Mouse (Mus musculus): ENCODE measurements around the gene Zbtb7b. TPM values are rescaled to one million over a fixed set of nuclear protein-coding genes. Genes with fewer than 3 reads are reported as not detected.

Gene Zbtb7b
- polyA plus RNA-seq, 1 experiment from 2014 or later, result 1.9 TPM

GRCm38 (mm10) chr3:89392871-89393311 lies 1.7 kb downstream of the Zbtb7b start:
- DNase-seq (ENCODE audit: low spot score), result no peak
- Histone ChIP-seq H3K27me3 (ENCODE audit: insufficient read depth, poor library complexity, severe bottlenecking) (peaks cover 5% of the 10 kb centered on the region; the same call in 1 of the 2 replicates), H3K4me1 (peaks cover 85% of the 10 kb centered on the region), H3K9me3 (no peaks in the 10 kb centered on the region), H3K27ac (peak overlapping the region; percentile 93), H3K36me3 (no peaks in the 10 kb centered on the region), H3K4me3 (peak overlapping the region; percentile 79)
- WGBS, result under 1% methylated on average over 24 of the region's 24 CpGs

- H3K36me3 ChIP-seq, result no peaks in the 10 kb centered on the region
- under 1% methylated on average over 55 of the region's 56 CpGs for WGBS
- peak overlapping the region; percentile 93 for H3K27ac ChIP-seq
- H3K9me3 ChIP-seq, result no peaks in the 10 kb centered on the region
- peaks cover 9% of the 10 kb centered on the region for H3K27me3 ChIP-seq (ENCODE audit: insufficient read depth, poor library complexity, severe bottlenecking)
- H3K4me3 ChIP-seq, result peak overlapping the region; percentile 79
- H3K4me1 ChIP-seq, result peaks cover 93% of the 10 kb centered on the region
- no peak for DNase-seq (ENCODE audit: low spot score)
Measured at GRCm38 (mm10) chr3:89391663-89392511, 2.7 kb downstream of the Zbtb7b start.

- peaks cover 86% of the 10 kb centered on the region for H3K4me1 ChIP-seq
- WGBS, result 15% methylated on average over 19 of the region's 19 CpGs
- no peak for DNase-seq (ENCODE audit: low spot score)
Measured at GRCm38 (mm10) chr3:89390699-89391662, 3.6 kb downstream of the Zbtb7b start.

GRCm38 (mm10) chr3:89390111-89390515 lies 4.5 kb downstream of the Zbtb7b start:
- WGBS, result 62% methylated on average over 5 of the region's 5 CpGs
- H3K36me3 ChIP-seq, result no peaks in the 10 kb centered on the region
- DNase-seq (ENCODE audit: low spot score), result no peak
- H3K27ac ChIP-seq, result peak overlapping the region; percentile 56
- H3K9me3 ChIP-seq, result no peaks in the 10 kb centered on the region
- H3K27me3 ChIP-seq (ENCODE audit: insufficient read depth, poor library complexity, severe bottlenecking), result peaks cover 12% of the 10 kb centered on the region
- H3K4me1 ChIP-seq, result peaks cover 84% of the 10 kb centered on the region
- peak overlapping the region; percentile 79; the same call in 1 of the 2 replicates for H3K4me3 ChIP-seq

More at GRCm38 (mm10) chr3:89390699-89391662, 3.6 kb downstream of the Zbtb7b start:
- Histone ChIP-seq H3K4me3 (peak overlapping the region; percentile 79), H3K27me3 (ENCODE audit: insufficient read depth, poor library complexity, severe bottlenecking) (peaks cover 9% of the 10 kb centered on the region), H3K9me3 (no peaks in the 10 kb centered on the region), H3K27ac (peak overlapping the region; percentile 93), H3K36me3 (no peaks in the 10 kb centered on the region)

- 45% methylated on average over 6 of the region's 6 CpGs for WGBS
- H3K9me3 ChIP-seq, result no peaks in the 10 kb centered on the region
- peaks cover 84% of the 10 kb centered on the region for H3K4me1 ChIP-seq
- H3K36me3 ChIP-seq, result no peaks in the 10 kb centered on the region
- H3K4me3 ChIP-seq, result no peak overlapping the region
- H3K27ac ChIP-seq, result peak overlapping the region; percentile 22; the same call in 1 of the 2 replicates
- no peak for DNase-seq (ENCODE audit: low spot score)
- peaks cover 12% of the 10 kb centered on the region for H3K27me3 ChIP-seq (ENCODE audit: insufficient read depth, poor library complexity, severe bottlenecking)
Measured at GRCm38 (mm10) chr3:89388901-89389740, 5.5 kb downstream of the Zbtb7b start.

- Histone ChIP-seq H3K27ac (no peak overlapping the region), H3K9me3 (no peaks in the 10 kb centered on the region), H3K27me3 (ENCODE audit: insufficient read depth, poor library complexity, severe bottlenecking) (peaks cover 12% of the 10 kb centered on the region), H3K36me3 (no peaks in the 10 kb centered on the region), H3K4me1 (peaks cover 78% of the 10 kb centered on the region), H3K4me3 (0 out of 2 replicates have a peak overlapping the region, but pooled peaks have one; percentile 27)
- 74% methylated on average over 11 of the region's 11 CpGs for WGBS
- no peak for DNase-seq (ENCODE audit: low spot score)
Measured at GRCm38 (mm10) chr3:89388134-89388881, 6.3 kb downstream of the Zbtb7b start.

- Histone ChIP-seq H3K27me3 (ENCODE audit: insufficient read depth, poor library complexity, severe bottlenecking) (peaks cover 12% of the 10 kb centered on the region), H3K36me3 (no peaks in the 10 kb centered on the region), H3K9me3 (no peaks in the 10 kb centered on the region), H3K4me1 (peaks cover 72% of the 10 kb centered on the region), H3K4me3 (0 out of 2 replicates have a peak overlapping the region, but pooled peaks have one; percentile 6), H3K27ac (peak overlapping the region; percentile 57; the same call in 1 of the 2 replicates)
- WGBS, result 76% methylated on average over 11 of the region's 11 CpGs
- DNase-seq (ENCODE audit: low spot score), result no peak
Measured at GRCm38 (mm10) chr3:89387632-89388031, 6.9 kb downstream of the Zbtb7b start.

- DNase-seq (ENCODE audit: low spot score), result no peak
- Histone ChIP-seq H3K27ac (no peak overlapping the region), H3K9me3 (no peaks in the 10 kb centered on the region), H3K36me3 (no peaks in the 10 kb centered on the region), H3K4me1 (peaks cover 63% of the 10 kb centered on the region), H3K4me3 (no peak overlapping the region), H3K27me3 (ENCODE audit: insufficient read depth, poor library complexity, severe bottlenecking) (peaks cover 12% of the 10 kb centered on the region)
- 49% methylated on average over 17 of the region's 17 CpGs for WGBS
Measured at GRCm38 (mm10) chr3:89386438-89387420, 7.8 kb downstream of the Zbtb7b start.

- DNase-seq (ENCODE audit: low spot score), result no peak
- Histone ChIP-seq H3K4me1 (peaks cover 50% of the 10 kb centered on the region), H3K36me3 (peaks cover 10% of the 10 kb centered on the region), H3K9me3 (no peaks in the 10 kb centered on the region), H3K27me3 (ENCODE audit: insufficient read depth, poor library complexity, severe bottlenecking) (peaks cover 8% of the 10 kb centered on the region), H3K4me3 (no peak overlapping the region), H3K27ac (no peak overlapping the region)
- 39% methylated on average over 11 of the region's 11 CpGs for WGBS
Measured at GRCm38 (mm10) chr3:89385451-89385850, 9.1 kb downstream of the Zbtb7b start.

GRCm38 (mm10) chr3:89384331-89385076 lies 10.1 kb downstream of the Zbtb7b start:
- Histone ChIP-seq H3K36me3 (peaks cover 19% of the 10 kb centered on the region), H3K9me3 (no peaks in the 10 kb centered on the region), H3K4me3 (no peak overlapping the region), H3K27me3 (ENCODE audit: insufficient read depth, poor library complexity, severe bottlenecking) (peaks cover 8% of the 10 kb centered on the region), H3K4me1 (peaks cover 45% of the 10 kb centered on the region), H3K27ac (peak overlapping the region; percentile 19; the same call in 1 of the 2 replicates)
- 78% methylated on average over 12 of the region's 12 CpGs for WGBS
- no peak for DNase-seq (ENCODE audit: low spot score)
